Mouse (Mus musculus): Measurements from ENCODE around the gene Nedd9.

The Nedd9 gene

DNA sequence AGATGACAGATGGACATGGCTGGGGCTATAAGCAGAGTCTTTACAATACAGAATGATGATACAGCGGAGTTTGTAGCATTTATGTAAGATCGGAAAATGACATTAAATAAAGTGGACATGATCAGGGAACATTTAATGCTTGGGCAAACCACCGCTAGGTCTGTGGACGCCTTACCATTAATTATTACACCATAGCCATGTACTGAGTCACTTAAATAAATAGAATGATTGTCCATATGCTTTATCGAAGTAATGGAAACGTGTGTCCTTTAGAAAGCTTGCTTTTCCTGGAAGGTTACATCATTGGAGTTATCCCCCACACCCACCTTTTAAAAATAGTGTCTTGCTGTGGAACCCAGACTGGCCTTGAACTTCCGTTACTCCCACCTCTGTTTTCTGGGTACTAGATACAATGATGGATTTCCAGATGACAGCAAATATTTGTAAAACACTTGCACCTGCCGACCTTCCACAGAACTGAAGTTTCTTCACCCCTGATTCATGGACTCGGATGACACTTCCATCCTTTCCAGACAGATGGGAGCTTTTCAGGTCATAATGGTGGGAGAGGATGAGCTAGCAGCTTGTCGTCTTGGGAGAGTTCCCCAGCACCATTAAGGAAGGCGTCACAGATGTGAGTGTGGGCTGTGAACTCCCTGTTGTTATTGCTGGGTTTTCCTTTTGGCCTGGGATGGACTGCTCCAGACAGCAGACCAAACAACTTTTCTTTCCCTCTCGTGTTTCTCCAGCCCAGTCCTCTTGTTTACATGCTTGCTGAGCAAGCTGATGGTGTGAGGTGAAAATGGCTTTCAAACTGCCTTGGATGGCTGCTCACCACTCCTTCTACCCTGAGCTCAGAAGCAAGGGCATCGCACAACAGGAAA, 76.7 kb downstream of the Nedd9 start:
- no peak for DNase-seq (ENCODE audit: extremely low spot score)

DNA sequence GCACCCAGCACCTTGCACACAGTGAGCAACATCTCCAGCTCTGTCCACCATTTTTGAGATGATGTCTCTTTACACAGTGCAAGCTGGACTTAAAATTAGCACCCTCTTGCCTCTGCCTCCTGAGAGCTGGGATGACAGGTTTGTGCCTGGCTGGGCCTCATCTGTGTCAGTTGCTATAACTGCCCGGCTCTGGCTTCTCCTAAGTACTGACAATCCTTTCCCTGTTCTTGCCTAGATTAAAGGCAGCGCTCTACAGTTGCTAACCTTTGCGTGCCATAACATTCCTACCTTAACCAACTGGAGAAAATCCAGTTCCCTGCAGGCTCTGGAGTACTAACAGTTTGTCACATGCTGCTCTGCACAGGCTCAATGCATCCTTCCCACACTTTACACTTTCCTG, 77.9 kb downstream of the Nedd9 start:
- no peak for DNase-seq (ENCODE audit: extremely low spot score)

DNA sequence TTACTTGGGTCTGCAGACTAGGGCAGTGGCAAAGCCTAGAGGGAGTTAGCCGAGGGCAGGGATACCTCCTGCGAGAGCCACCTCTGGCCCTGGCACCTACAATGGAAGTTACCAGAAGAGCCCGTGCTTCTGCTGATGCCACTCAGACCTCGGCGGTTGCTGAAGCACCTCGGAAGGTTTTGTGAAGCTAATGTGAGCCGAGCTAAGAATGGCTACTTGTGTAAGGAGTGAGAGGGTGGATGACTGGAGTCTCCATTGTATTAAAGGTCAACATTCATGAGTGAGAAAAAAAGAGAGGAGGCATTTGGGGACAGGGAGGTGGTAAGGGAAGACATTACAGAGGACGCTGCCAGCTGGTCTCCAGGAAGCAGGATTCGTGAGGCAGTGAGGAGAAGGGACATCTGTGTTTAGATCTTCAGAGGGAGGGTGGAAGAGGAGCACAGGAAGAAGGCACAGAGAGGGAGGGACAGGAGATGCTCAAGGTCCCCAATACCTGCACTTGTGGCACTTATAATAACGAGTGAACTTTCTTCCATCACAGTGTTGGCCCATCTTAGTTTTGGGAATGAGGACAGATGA, 78.7 kb downstream of the Nedd9 start:
- no peak for DNase-seq (ENCODE audit: extremely low spot score)

DNA sequence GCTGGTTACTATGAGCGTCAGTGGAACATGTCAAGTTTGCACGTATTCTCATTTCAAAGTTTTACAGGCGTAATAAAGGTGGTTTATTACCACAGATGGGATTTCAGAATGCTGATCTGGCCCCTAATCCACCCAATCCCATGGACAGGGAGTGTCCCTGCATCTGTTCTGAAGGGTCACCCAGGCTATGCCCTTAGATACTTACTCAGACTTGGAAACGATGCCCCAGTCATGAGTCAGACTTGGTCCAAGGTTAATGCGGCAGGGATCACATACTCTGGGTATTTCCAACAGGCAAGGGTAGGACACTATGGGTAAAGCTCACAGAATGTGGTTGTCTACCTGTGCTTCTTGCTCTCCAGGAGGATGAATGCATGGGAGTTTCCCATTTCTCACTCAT, 82.2 kb downstream of the Nedd9 start:
- DNase-seq (ENCODE audit: extremely low spot score), result no peak

DNA sequence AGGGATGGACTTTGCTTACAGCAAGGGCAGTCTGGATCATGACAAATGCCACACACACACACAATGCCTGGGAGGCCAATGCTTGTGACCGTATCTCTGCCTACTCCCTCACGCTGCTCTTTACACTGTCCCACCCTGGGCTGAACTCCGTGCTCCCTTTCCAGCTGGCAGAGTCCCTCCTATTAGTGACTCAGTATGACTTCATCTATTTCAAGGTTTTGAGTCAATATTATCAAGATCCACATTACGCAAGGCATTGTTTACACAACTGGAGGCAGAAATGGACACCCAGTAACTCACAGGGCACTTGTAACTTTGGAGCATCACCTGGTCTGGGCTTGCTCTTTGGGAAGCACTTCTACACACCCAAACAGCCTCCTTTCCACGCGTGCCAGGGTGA, 83.3 kb downstream of the Nedd9 start:
- DNase-seq (ENCODE audit: extremely low spot score), result no peak

DNA sequence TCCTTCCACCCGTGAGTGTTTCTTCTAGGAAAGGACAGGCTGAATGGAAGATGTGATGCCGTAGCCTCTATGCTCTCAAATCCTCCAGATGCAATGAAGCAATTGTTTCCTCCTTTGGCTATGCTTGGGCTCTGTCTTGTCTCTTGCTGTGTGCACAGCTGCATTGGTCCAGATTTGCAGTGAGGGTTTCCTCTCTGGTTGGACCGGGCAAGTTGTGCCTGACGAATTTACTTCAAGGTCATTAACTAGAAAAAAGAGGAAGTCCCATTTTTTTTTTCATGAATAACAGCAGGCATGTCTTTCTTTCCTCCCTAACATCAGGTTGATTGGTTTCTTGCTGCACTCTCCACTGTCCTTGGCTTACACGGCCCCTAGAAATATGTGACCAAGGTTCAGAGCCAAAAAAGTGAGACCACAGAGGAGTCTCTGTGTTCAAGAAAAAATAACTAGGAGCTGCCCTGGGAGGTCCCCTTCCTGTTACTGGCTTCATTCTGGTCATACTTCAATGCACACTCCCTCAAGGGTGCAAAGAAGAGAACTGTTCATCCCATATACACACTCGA, 84.6 kb downstream of the Nedd9 start:
- DNase-seq (ENCODE audit: extremely low spot score), result no peak

DNA sequence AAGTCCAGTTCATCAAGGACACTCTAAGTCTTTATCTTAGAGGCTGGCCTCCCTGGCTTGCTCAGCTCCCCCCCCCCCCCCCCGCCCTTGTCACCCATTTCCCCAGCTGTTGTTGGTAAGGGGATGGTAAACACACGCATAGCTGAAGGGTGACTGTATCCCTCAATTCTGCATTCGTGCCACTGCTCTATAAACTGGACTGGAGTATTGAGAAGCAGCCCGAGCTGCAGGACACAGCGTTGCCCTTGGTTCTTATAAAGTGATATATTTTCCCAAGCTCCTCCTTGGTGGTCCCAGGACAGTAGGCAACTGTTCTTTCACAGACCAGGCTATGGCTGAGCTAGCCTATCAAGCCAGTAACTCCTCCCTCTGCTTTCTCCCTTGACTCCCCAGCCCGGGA, 85.4 kb downstream of the Nedd9 start:
- DNase-seq (ENCODE audit: extremely low spot score), result no peak

DNA sequence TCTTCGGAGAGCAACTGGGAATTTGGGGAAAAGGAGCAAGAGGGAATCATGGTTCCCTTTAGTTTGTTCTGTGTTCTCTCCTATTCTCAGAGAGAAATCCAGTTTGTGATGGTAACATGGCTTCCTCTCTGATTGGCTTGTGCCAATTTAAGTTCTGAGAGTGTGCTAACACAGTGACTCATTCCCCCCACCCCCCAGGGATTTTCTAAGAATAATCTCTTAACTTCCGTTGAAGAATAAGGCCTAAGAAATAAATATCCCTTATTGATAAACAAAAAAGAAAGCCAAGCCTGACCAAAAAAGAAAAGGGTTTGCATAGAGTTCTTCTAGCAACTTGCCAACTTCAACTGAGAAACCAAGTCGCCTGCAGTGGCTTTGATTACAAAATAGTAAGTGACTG, 86.9 kb downstream of the Nedd9 start:
- no peak for DNase-seq (ENCODE audit: extremely low spot score)

DNA sequence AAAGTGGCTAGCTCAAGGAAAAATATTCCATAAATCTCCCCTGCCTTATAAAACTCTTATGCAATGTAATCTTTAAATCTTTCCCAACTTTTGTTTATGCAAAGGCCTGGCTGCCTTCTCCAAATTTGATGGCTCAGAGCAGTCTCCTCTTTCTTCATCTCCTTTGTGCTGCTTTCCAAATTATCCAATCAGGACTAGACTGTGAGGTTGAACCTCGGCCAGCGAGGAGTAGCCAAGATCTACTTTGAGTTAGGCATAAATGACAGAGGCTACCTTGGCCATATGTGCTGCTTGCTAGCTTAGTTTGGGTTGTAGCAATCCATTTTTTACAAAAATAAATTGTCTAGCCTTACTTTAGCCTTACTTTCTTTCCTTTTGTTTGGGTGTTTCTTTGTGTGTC, 95.0 kb downstream of the Nedd9 start:
- no peak for DNase-seq (ENCODE audit: extremely low spot score)

DNA sequence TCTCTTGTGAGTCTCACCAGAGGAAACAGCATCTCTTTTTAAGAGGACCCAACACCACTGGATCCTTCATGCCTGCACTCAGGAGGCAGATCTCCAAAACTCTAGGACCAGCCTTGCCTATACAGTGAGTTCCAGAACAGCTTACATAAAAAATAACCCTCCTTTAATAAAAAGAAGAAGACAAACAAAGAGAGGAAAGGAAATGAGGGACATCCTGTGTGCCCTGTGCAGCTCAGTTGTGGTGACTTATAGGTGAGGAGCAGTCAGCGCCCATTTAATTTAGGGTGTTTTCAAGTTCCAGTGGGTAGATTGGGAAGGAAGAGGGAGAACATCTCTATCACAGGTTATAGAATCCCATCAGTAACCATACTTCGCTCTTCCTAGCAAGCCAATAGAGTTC, 96.5 kb downstream of the Nedd9 start:
- DNase-seq (ENCODE audit: extremely low spot score), result no peak

DNA sequence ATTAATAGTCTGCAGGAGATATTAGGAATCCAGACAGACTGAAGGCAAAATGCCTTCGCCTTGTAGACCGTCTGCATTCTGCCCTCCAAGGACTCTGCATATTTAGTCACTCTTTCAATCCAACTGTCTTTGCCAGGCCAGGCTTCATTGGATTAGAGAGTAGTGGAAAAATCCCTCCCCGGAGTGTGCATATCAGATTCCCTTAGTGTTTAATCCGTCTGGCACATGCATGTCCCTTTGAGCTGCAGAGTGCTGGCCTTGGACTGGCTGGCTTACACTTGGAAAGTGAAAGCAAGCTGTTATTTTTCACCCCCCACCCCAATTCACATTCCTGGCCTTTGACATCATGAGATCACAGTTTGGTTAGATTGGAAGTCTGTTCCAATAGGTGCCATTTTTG, 100.6 kb downstream of the Nedd9 start:
- no peak for DNase-seq (ENCODE audit: extremely low spot score)

DNA sequence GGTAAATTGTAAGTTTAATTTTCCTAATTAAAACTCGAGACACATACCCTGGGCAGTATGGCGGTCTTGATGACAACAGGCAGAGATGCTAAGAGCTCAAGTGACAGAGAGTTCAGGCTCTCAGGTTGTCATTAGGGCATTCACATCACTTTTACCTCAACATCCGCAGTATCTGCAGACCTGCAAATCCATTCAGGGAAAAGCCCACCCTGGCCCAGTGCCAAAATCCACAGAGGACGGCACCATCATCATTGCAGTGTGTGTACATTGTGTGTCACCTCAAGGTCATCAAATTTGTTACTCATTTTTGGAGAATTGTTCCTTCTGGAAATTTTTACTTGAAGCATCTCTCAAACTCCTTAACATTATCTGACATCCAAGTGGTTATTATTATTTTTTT, 102.3 kb downstream of the Nedd9 start:
- no peak for DNase-seq (ENCODE audit: extremely low spot score)

DNA sequence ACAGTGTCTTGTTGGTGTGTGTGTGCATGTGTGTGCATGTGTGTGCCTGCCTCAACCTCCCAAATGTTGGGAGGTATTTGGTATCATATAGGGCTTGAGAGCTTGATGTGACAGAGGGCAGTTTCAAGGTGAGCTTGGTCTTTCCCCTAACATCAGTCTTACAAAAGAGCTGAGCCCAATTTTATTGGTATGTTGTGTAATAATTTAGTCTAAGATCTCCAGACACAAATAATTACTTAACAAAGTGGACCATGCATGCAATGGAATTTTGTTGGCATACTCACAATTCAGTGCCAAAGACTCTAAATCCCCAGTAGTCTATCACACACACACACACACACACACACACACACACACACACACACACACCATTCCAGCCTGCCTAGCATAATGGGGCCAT, 104.5 kb downstream of the Nedd9 start:
- DNase-seq (ENCODE audit: extremely low spot score), result no peak

DNA sequence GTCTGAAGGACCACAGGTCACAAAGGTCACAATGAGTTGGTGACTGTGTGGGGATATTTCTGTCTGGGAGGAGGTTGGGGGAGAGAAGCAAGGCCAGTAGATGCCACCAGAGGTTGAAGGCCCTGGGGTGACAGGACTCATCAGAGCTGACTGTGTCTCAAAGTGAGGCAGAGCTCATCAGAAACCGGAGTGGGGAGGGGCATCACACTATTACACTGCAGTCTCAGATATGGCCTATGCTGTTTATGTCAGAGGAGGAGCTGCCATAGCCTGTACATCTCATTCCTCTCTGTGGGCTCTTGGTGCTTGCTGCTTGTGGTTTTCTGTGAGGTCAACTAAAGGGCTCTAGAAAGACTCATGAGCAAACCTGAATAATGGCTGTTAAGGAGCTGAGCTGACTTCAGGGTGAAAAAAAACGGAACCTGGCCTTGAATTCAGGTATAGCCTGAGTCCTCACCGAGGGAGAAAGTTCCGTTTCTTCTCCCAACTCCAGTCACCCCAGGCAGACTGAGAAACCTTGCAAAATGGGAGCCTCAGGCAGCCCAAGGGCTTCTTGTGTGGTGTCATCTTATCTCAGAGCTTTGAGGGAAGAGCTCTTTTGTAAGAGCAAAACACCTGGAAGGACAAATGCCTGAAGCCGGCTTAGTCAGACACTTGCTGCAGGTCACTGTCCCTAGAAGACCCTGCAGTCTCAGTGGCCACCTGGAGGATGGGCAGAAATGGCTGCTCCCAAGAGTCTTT, 105.2 kb downstream of the Nedd9 start:
- DNase-seq (ENCODE audit: extremely low spot score), result no peak

DNA sequence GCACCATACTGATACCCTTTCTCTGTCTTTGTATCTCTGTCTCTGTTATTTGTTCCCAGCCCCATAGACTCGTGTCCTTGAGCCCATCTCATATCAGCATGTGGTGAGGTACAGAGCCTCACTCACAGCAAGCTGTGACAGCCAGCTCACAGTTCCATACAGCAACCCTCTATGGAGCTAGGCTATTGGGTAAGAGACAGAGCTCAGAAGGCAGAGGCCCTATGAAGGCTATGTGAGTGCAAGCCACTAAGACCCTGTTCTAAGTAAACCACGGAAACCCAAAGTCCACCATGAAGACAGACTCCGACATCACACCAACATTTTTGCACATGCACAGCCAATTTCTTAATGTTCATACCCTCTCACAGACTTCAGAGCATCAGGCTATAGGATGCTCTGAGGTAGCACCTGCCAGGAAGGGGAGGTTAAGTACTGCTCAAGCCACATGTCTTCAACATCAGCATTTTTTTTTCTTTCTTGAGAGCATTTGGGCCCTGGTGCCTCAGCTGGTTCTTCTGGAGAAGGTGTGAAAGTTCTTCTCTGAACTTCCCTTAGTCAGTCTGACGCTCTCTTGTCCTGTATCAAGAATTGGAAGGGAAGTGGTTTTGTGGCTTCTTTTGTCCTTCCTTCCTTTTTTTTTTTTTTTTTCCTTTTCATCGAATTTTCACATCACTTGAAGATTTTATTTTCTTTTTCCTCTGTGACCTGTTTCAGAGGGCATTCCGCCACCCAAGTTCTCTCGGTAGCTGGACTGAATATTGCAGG, 105.9 kb downstream of the Nedd9 start:
- no peak for DNase-seq (ENCODE audit: extremely low spot score)

DNA sequence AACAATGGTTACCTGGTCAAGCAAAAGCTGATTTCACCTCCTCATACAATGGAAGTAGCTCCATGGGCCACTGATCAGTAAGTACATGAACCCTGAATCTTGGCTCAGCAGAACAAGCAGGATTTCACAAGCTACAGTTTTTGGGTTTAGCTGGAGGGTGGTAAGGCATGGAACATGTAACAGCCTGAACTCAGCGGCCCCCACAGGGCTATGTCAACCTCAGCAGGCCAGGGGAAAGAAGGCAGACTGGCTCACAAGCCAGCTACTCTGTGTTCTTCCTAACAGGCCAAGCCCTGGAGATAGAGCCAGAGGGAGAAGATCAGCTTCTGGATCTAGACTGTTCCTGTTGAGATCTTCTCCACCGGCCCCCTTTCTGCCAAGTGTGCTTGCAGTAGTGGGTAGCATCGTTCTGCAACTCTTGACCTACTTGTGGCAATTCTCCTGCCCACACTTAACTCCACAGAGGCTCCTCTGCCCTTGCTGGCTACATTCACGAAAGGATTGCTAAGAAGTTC, 107.2 kb downstream of the Nedd9 start:
- no peak for DNase-seq (ENCODE audit: extremely low spot score)

DNA sequence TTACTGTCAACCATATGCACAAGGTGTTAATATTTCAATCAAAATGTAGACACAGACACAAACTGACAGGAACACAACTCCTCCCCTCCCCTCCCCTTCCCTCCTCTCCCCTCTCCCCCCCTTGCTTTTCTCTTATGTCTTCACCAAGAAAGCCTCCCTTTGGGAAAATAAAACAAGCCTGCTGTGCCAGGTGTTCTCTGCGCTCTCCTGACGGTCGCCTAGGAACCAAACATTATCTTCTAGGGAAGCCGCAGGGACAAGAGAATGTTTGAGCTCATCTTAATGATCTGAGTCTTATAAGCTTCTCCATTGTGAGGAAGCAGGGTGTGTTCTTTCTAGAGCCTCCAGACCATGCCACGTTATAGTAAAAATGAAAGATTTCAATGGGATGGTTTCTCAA, 108.7 kb downstream of the Nedd9 start:
- no peak for DNase-seq (ENCODE audit: extremely low spot score)

DNA sequence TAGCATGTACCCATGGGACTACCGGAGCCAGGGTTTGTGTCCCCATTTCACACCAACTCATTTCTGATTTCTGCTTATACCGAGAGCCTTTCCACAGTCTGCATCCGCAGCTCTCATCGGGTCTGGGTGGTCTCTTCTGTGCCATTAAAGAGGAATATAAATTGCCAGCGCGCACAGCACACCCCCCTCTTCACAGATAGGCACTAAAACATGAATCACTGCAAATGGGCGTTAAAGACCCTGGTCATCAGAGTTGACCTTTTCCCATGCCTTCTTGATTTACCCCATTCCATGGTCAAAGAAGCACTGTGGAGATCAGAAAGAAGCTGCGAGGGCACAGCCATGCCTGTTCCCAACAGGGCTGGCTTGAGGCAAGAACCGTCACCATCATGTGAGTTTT, 109.3 kb downstream of the Nedd9 start:
- DNase-seq (ENCODE audit: extremely low spot score), result peak; percentile 33

DNA sequence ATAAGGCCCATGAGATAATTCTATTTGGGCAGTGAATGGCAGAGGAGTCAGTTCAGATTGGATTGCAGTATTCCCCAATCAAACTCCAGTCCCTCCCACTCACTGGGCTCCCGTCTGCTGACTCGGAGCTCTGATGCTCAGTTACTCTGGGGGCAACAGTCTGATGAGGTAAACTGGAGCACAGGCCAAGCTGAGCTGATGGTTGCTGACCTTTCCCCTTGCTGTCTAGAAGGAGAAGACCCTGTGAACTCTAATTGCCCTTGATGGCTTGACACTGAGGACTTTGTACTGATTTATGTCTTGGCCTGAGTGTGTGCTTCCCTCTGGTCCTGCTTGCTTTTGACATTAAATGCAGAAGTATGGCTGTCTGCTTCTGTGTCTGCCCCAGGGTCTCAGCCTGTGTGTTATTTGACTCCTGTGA, 110.1 kb downstream of the Nedd9 start:
- DNase-seq (ENCODE audit: extremely low spot score), result peak; percentile 63

DNA sequence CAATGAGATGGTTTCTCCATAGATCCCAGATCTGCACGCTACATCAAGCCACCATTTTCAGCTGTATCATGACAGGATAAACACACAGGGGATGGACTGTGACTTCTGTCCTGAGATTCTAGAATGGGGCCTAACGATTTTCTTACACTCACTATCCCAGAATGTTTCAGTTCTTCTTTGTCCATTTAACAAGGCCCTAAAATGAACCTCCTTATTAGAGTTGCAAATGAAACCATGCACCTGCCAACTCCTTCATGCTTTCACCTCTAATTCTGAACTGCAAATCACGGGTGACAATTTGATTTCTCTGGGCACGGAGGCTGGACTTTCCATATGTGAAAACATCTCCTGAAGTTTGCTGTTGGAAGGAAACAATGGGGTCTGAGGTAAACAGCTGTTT, 111.1 kb downstream of the Nedd9 start:
- no peak for DNase-seq (ENCODE audit: extremely low spot score)

DNA sequence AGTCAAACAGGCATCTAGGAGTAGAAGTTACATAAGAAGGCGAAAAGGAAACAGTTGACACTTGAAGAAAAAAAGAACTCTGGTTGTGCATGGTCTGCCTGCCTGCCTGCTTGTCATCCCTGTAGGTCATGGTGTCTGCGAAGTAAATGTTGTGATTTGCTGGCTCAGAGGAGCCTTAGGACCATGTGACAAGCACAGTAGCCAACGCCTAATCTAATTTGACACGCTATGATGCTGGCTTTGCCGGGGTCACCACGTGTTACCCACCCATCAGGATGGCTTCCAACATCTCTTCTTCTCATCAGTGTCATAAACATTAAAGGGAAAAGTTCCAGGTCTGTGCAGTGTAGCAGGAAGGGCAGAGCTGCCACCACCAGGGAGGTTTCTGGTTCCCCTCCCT, 111.5 kb downstream of the Nedd9 start:
- no peak for DNase-seq (ENCODE audit: extremely low spot score)

DNA sequence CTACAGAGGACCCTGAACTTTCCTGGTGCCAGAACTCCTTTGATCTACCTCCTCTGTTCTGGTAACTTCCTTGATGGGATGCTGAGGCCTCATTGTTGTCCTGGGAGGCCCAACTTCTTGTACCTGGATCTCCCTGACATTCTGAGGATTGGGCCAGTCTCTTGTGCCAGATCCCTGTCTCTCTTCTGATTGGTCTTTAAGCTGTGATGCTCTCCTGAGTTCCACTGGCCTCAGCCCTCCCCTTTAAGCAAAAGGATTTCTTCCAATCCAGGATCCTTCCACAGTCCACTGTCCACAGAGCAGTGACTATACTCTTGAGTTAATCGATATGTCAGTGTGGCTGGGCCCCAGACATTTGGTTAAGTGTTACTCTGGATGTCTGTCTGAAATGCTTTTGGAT, 112.3 kb downstream of the Nedd9 start:
- DNase-seq (ENCODE audit: extremely low spot score), result no peak

All from embryo, embryonic 9.5 days (tissue).